Mouse (Mus musculus) retina, postnatal 1 day (tissue): ENCODE measurements at regions not wholly inside any gene's neighbourhood (a gene's known extent, or its start where the extent isn't known, plus 50 kb on each side); places are given as distances from the start of the nearest gene placed in this dataset.
A peak's percentile ranks its signal among the peaks of the same experiment; 100 is the strongest.
"Not testable (repeated sequence)": the region's sequence is repeated elsewhere in the genome, so short reads cannot be mapped to it uniquely, and the experiment has no call there.

Experiments used
- DNase-seq: peaks from one replicate; pipeline ENCODE4 v3.0.0-alpha.2; 2012

GRCm38 (mm10) chr5:100309807-100310165, 106.2 kb downstream of the Sec31a start:
- DNase-seq = no peak

GRCm38 (mm10) chr5:100309071-100309806, 106.8 kb downstream of the Sec31a start:
- DNase-seq = no peak

- peak; percentile 54 for DNase-seq
Measured at GRCm38 (mm10) chr5:100304403-100304802, 111.6 kb downstream of the Sec31a start.

- no peak for DNase-seq
Measured at GRCm38 (mm10) chr5:100302068-100302775, 113.8 kb downstream of the Sec31a start.

GRCm38 (mm10) chr5:100299141-100299540, 116.9 kb downstream of the Sec31a start:
- no peak for DNase-seq

- DNase-seq = no peak
Measured at GRCm38 (mm10) chr5:100294189-100294588, 121.8 kb downstream of the Sec31a start.

GRCm38 (mm10) chr5:100280215-100280614, 120.6 kb upstream of the Tmem150c start:
- DNase-seq = no peak

GRCm38 (mm10) chr5:100279474-100279873, 119.9 kb upstream of the Tmem150c start:
- no peak for DNase-seq

GRCm38 (mm10) chr5:100274674-100275073, 115.1 kb upstream of the Tmem150c start:
- no peak for DNase-seq

- not testable (repeated sequence) for DNase-seq
Measured at GRCm38 (mm10) chr5:100271975-100272374, 112.4 kb upstream of the Tmem150c start.

- no peak for DNase-seq
Measured at GRCm38 (mm10) chr5:100270841-100271686, 111.5 kb upstream of the Tmem150c start.

- DNase-seq = no peak
Measured at GRCm38 (mm10) chr5:100268111-100268878, 108.7 kb upstream of the Tmem150c start.

GRCm38 (mm10) chr5:100266671-100267510, 107.3 kb upstream of the Tmem150c start:
- DNase-seq = peak; percentile 49

GRCm38 (mm10) chr5:100259803-100260693, 100.4 kb upstream of the Tmem150c start:
- no peak for DNase-seq

- peak; percentile 34 for DNase-seq
Measured at GRCm38 (mm10) chr5:100258952-100259710, 99.5 kb upstream of the Tmem150c start.

GRCm38 (mm10) chr5:100255276-100255675, 95.7 kb upstream of the Tmem150c start:
- DNase-seq = no peak

GRCm38 (mm10) chr5:100252036-100252435, 92.4 kb upstream of the Tmem150c start:
- no peak for DNase-seq

GRCm38 (mm10) chr5:100249757-100250156, 90.1 kb upstream of the Tmem150c start:
- no peak for DNase-seq

- DNase-seq = no peak
Measured at GRCm38 (mm10) chr5:100248611-100249010, 89.0 kb upstream of the Tmem150c start.

GRCm38 (mm10) chr5:100246709-100247108, 87.1 kb upstream of the Tmem150c start:
- no peak for DNase-seq
